Mouse (Mus musculus): ENCODE measurements at regions not wholly inside any gene's neighbourhood (a gene's known extent, or its start where the extent isn't known, plus 50 kb on each side); places are given as distances from the start of the nearest gene placed in this dataset.
"Not testable (repeated sequence)": the region's sequence is repeated elsewhere in the genome, so short reads cannot be mapped to it uniquely, and the experiment has no call there.

DNA sequence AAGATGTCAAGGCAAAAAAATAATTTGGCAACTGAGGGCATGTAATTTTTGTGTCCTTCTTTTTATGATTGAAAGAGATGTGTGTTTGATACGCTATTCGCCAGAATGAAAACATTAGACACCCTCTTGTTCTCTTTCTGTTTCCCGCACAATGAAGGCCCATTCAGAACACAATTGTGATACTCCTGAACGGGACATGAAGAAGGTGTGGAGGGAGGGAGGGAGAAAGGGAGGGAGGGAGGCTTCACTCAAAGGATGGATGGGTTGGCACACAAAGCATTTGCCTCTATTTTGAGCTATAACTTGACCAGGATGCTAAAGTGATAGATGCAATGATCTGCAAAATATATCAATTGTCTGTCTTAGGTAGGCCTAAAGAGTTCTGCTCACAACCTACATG is 132.0 kb upstream of the Kiz start:
- no peak for DNase-seq (ENCODE audit: low spot score in 2 of 2)

DNA sequence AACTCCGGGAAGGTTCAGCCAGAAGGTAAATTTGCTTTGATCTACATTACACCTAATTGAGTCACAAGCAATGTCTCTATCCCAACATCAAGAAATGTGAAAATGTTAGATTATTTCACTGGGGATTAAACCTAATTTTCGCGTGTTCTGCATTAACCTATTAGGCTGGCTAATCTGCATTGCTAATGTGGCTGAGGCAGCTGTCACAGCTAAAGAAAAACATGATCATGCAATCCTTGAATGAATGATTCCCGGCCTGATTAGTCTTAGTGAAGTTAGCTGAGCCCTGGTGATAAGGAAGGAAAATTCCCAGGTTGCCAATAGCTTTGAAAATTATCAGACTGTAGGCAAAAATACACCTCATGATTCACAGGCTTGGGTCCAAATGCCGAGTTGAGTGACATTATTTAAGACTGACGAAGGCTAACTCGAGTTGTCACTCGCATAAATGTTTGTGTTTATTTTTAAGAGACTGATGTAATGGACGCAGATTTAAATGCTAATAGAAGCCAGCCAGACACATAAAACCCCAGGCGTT is 131.5 kb upstream of the Kiz start:
- DNase-seq (ENCODE audit: low spot score in 2 of 2) = no peak

DNA sequence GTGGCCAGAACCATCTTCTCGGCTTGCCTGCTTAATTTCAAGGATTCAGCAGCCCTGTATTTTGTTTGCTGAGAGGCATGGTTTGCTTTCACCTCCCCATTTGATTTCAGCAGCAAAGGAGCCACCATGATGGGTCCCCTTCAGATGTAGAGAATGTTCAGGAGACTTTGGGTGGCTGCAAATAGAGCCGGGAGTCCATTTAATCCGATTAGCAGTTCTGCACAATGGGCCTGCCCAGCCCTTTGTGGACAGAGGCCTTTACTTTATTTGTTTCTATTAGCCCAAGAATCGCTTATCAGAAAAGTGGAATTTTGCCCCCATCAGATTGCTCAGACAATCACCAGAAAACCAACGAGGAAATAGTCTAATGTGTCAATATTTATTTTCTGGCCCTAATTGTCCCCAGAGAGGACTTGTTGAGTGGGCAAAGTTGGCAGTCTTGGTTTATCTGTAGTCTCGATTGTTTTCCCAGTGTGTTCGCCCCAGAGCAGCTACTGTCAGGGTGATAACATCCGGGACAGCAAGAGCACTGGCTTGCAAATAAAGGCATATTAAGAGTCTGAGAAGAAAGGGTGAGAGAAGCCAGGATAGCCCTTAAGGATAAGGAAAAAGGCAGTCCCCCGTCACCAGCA is 130.6 kb upstream of the Kiz start:
- DNase-seq (ENCODE audit: low spot score in 2 of 2) = no peak

DNA sequence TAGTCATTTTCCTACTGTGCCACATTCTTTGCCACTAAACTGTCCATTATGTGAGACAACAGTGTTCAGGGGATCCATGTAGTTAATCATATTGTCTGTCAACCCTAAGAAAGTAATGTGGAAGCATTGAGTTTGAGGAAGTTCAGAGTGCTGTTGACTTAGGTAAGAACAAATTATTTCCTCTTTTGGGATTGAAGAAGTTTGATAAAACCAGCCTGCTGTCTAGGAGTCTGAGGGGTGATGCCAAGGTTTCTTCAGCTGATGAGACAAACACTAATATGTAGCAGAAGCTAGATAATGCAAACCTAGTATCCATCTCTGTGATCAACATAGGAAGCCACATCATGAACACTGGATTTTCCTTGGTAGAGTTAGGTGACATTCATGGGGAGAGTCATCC is 127.0 kb upstream of the Kiz start:
- no peak for DNase-seq (ENCODE audit: low spot score in 2 of 2)

DNA sequence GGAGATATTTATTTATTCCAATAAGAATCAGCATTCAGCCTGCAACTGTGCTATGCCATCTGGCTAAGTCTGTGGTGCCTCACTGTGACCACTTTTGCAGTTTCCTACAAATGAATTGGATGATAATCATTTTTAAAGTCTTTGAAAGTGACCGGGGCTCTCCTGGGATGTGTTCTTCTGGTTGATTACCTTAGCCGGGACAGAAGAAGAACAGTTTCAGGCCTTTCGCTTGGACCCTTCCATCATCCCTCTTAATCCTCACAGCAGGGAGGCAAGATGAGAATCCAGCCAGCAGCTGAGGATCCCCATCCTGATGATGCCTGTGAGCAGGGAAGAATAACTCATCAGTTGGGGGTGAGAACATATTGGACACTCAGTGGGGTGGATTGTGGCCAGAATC is 124.6 kb upstream of the Kiz start:
- DNase-seq (ENCODE audit: low spot score in 2 of 2) = no peak

- DNase-seq (ENCODE audit: low spot score in 2 of 2) = not testable (repeated sequence)
Measured at GRCm38 (mm10) chr2:146732891-146733290, 122.8 kb upstream of the Kiz start.

DNA sequence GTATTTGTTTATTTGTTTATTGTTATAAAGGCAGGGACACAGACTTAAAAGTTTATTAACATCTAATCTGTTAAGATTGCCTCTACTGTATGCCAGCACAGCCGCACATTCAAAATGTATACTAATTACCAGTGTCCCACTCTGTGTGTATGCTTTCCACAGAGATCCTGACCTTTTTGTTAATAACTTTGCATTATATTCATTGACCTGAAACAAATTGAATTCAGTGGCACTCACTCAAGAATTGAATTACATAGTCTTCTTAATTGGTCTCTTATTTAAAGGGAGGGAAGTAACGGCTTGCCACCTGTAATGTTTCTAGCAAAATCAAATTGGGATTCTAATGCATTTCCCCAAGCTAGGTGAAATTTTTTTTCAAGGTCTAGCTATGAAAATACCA is 111.3 kb upstream of the Kiz start:
- DNase-seq (ENCODE audit: low spot score in 2 of 2) = no peak

DNA sequence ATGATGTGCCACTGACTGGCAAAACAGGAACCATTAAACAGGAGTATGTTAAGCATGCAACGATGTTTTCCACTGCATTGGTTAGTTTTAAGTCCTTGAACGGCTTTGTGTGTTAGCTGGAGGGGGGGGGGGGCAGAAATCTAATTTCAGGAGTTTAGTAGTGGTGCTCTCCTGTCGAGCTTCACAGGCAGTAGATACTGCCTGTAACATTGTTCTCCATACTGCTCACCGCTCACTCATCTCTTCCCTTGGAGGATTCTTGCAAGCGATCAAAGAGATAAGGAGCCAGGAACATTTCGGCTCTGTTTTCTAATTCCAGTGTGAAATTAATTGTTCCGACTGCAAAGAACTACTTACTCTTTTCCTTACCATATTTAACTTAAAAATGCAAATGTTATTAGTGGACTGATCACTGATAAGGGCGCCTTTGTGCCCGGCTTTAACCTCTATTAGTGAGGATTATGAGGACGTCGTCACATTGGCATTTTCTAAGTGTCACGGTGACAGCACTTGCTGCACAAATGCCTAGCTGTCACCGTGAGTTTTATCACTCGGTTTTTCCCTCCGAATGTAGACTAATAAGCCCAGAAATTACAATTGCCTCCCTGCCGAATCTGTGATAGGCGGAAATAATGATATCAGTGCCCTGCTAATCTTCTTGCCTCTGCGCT is 110.5 kb upstream of the Kiz start:
- no peak for DNase-seq (ENCODE audit: low spot score in 2 of 2)

- peak; percentile 29 to 39 for DNase-seq (ENCODE audit: low spot score in 2 of 2)
Measured at GRCm38 (mm10) chr2:146745683-146746047, 110.0 kb upstream of the Kiz start.

DNA sequence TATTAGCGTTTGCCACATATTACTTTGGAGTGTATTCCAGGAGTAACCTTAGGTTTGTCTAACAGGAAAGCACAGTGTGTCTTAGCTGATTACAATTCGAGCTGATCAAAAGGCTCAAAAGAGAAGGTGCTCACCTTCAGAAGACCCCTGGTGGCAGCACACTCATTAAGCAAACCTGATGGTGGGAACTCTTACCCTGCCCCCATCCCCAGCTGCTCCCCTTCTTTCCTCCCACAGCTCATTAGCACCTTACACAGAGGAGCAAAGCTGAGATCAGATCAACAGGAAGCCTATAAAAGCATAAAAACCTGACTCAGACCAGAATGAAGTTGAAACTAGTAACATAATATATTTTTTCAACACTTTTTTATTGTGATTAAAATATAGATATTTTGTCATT is 101.7 kb upstream of the Kiz start:
- DNase-seq (ENCODE audit: low spot score in 2 of 2) = no peak

- no peak for DNase-seq (ENCODE audit: low spot score in 2 of 2)
Measured at GRCm38 (mm10) chr2:146763522-146764144, 92.0 kb upstream of the Kiz start.

- no peak for DNase-seq (ENCODE audit: low spot score in 2 of 2)
Measured at GRCm38 (mm10) chr2:146764313-146765255, 91.1 kb upstream of the Kiz start.

- DNase-seq (ENCODE audit: low spot score in 2 of 2) = no peak
Measured at GRCm38 (mm10) chr2:146774876-146775275, 80.8 kb upstream of the Kiz start.

DNA sequence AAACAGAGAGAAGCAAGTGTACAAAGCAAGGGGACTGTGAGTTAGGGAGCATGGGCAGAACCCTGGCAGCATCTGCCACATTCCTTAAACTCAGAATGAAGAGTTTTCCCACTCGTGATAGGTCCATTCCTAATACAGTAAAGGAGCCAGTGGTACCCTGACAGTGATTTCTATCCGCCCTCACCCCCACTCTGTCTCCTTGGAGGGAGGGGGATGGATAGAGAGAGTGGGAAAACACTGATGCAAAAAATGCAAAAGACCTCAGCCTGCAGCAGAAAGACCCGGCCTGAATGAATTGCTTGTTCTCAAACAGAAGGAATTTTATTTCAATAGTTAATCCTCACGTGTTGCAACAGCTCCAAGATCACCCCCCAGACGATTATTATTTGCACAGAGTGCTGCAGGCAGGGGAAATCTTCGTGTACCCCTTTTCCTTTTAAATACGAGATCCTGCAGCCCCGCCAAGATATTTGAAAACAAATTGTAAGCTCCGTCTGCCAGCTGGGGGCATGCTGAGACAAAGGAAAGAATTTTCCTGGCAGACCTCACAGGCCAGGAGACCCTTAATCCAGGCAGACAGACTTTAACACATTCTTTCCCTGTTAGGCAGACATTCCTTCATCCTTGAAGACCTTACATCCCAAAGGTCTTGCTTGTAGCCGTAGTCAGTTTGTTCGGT is 68.4 kb upstream of the Kiz start:
- no peak for DNase-seq (ENCODE audit: low spot score in 2 of 2)

DNA sequence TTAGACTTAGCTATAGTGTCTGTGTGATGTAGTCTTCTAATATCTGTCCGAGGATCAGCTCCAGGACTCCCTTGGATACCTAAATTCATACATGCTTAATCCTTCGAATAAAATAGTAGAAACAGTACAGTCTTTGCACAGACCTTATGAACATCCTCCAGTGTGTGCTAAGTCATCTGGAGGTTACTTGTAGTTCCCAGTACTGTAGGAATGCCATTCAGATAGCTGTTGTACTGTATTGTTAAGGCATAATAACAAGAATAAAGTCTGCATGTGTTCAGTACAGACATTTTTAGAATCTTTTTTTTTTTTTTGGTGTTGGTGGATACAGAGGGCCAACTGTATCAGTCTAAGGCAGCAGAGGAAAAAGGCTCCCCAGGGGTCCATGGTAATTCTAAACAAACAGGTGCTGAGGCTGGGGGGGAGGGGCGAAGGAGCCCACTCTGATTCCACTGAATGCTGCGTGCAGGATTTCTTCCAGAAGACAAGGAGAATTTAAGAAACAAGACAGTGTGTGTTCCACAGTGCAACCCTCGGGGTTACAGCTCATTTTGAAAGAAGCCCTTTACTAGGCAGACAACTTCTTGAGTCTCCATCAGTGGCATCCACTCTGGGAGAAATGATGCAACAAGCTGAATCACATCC is 67.7 kb upstream of the Kiz start:
- no peak for DNase-seq (ENCODE audit: low spot score in 2 of 2)

- no peak for DNase-seq (ENCODE audit: low spot score in 2 of 2)
Measured at GRCm38 (mm10) chr2:146792844-146793420, 62.7 kb upstream of the Kiz start.

DNA sequence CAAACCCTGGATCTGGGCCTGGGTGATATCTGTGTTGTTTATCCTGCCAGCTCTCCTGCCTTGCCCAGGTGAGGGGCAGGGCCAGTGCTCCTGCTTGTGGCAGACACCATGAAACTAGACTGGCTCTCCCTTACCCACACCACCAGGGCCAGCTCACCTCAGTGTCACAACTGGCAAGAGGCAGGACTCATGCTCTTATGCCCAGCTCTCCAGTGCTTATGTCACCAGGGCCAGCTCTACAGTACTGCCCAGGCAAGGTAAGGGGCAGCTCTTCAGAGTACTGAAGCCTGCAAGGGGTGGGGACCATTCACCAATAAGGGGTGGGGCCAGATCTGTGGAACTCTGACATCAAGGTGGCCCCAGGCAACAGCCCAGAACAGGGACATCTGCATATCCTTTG is 52.7 kb upstream of the Kiz start:
- DNase-seq (ENCODE audit: low spot score in 2 of 2) = no peak
